Mouse (Mus musculus) MEL (cell line): ENCODE results near the gene Pde10a. TPM values are rescaled to one million over a fixed set of nuclear protein-coding genes. Genes with fewer than 3 reads are reported as not detected.

ENCODE experiments used
- DNase-seq: peaks from one replicate; pipeline ENCODE4 v3.0.0; 2011; ENCODE audit warnings: low read depth, low spot score
- H3K27ac ChIP-seq: 2 replicates; pipeline ENCODE4 v1.5.1; 2012; ENCODE audit warnings: low read depth, mild to moderate bottlenecking, control low read depth, low read length, moderate library complexity; ENCODE audit not compliant: control insufficient read depth
- H3K27me3 ChIP-seq, 2 experiments: fragments of 150-350 bp in 1 of 2; sonication (generic) in 1 of 2; 2 replicates each; pipeline ENCODE4 v1.6.1; 2012; ENCODE audit warnings: low read length in 2 of 2, mild to moderate bottlenecking in 2 of 2, improper control_type of control experiment in 1 of 2, moderate library complexity in 1 of 2; ENCODE audit not compliant: insufficient read depth in 2 of 2, control insufficient read depth in 1 of 2
- H3K36me3 ChIP-seq, 2 experiments: 2 replicates each; pipeline ENCODE4 v1.6.1; 2012 to 2014; ENCODE audit warnings: low read length in 2 of 2, improper control_type of control experiment in 1 of 2, inconsistent platforms in 1 of 2, mild to moderate bottlenecking in 1 of 2; ENCODE audit not compliant: insufficient read depth in 2 of 2, control insufficient read depth in 1 of 2
- H3K4me1 ChIP-seq, 2 experiments: fragments of 150-350 bp in 1 of 2; sonication (generic) in 1 of 2; 2 replicates each; pipeline ENCODE4 v1.6.1; 2012; ENCODE audit warnings: low read length in 2 of 2, improper control_type of control experiment in 1 of 2, mild to moderate bottlenecking in 1 of 2; ENCODE audit not compliant: insufficient read depth in 2 of 2, control insufficient read depth in 1 of 2
- H3K4me3 ChIP-seq, 2 experiments: fragments of 150-350 bp in 1 of 2; sonication (generic) in 1 of 2; 2 replicates each; pipeline ENCODE4 v1.5.1; 2012; ENCODE audit warnings: low read depth in 2 of 2, low read length in 2 of 2, mild to moderate bottlenecking in 2 of 2, moderate library complexity in 2 of 2, control low read depth in 1 of 2, improper control_type of control experiment in 1 of 2; ENCODE audit not compliant: control insufficient read depth in 1 of 2, insufficient read depth in 1 of 2
- H3K79me2 ChIP-seq: 2 replicates; pipeline ENCODE4 v1.6.1; 2012; ENCODE audit warnings: mild to moderate bottlenecking, low read length, moderate library complexity; ENCODE audit not compliant: control insufficient read depth, poor library complexity, insufficient read depth
- H3K9ac ChIP-seq: 2 replicates; pipeline ENCODE4 v1.6.1; 2012; ENCODE audit warnings: low read depth, mild to moderate bottlenecking, control low read depth, low read length, moderate library complexity; ENCODE audit not compliant: control insufficient read depth, poor library complexity, severe bottlenecking
- H3K9me3 ChIP-seq: fragments of 150-350 bp; sonication (generic); replicated peaks from 2 replicates; pipeline ENCODE4 v1.6.1; 2012; ENCODE audit warnings: mild to moderate bottlenecking, low read length, improper control_type of control experiment, moderate library complexity; ENCODE audit not compliant: insufficient read depth
- BHLHE40 ChIP-seq: IDR thresholded peaks from 2 replicates; pipeline ENCODE4 v1.6.1; 2012; ENCODE audit warnings: low read depth, mild to moderate bottlenecking, inconsistent platforms, low read length, improper control_type of control experiment, borderline replicate concordance
- ELF1 ChIP-seq: IDR thresholded peaks from 2 replicates; pipeline ENCODE4 v1.6.1; 2014; ENCODE audit warnings: low read depth, mild to moderate bottlenecking, inconsistent platforms, low read length, improper control_type of control experiment, moderate library complexity
- EP300 ChIP-seq, 2 experiments: IDR thresholded peaks; 2 replicates each; pipeline ENCODE4 v1.6.1; 2011; ENCODE audit warnings: improper control_type of control experiment in 2 of 2, low read length in 2 of 2, low read depth in 1 of 2, mild to moderate bottlenecking in 1 of 2
- ETS1 ChIP-seq: IDR thresholded peaks from 2 replicates; pipeline ENCODE4 v1.6.1; 2012; ENCODE audit warnings: low read depth, mild to moderate bottlenecking, inconsistent platforms, low read length, improper control_type of control experiment, moderate library complexity
- GABPA ChIP-seq: IDR thresholded peaks from 2 replicates; pipeline ENCODE4 v1.6.1; 2012; ENCODE audit warnings: low read depth, mild to moderate bottlenecking, inconsistent platforms, low read length, improper control_type of control experiment, moderate library complexity
- JUND ChIP-seq: IDR thresholded peaks from 2 replicates; pipeline ENCODE4 v1.6.1; 2011; ENCODE audit warnings: low read depth, mild to moderate bottlenecking, improper control_type of control experiment, low read length
- MAX ChIP-seq: IDR thresholded peaks from 2 replicates; pipeline ENCODE4 v1.6.1; 2011; ENCODE audit warnings: low read length, improper control_type of control experiment
- MAZ ChIP-seq: IDR thresholded peaks from 2 replicates; pipeline ENCODE4 v1.6.1; 2012; ENCODE audit warnings: low read depth, mild to moderate bottlenecking, inconsistent platforms, low read length, improper control_type of control experiment
- MYB ChIP-seq: IDR thresholded peaks from 2 replicates; pipeline ENCODE4 v1.6.1; 2011; ENCODE audit warnings: mild to moderate bottlenecking, low read depth, low read length, improper control_type of control experiment
- POLR2AphosphoS5 ChIP-seq: IDR thresholded peaks from 2 replicates; pipeline ENCODE4 v1.6.1; 2012; ENCODE audit warnings: low read depth, borderline replicate concordance, mild to moderate bottlenecking, inconsistent platforms, low read length, moderate library complexity, mixed read lengths
- ZKSCAN1 ChIP-seq: IDR thresholded peaks from 2 replicates; pipeline ENCODE4 v1.6.1; 2012; ENCODE audit warnings: low read depth, mild to moderate bottlenecking, inconsistent platforms, low read length, improper control_type of control experiment, moderate library complexity
- polyA plus RNA-seq, 2 experiments: library from polyadenylated mRNA; stranded (reverse) in 1 of 2; unstranded in 1 of 2; fragments of >175 nt in 1 of 2; fragments of >200 nt in 1 of 2; gene quantifications; 2 replicates each; pipeline versions ENCODE4 v1.2.1 to v1.2.4; 2012; ENCODE audit warnings: low replicate concordance in 2 of 2, low read depth in 1 of 2; ENCODE audit not compliant: insufficient read length in 2 of 2, insufficient read depth in 1 of 2, missing spikeins in 1 of 2
- total RNA-seq: library from RNA; depleted of rRNA; stranded (reverse); fragments of 300-350 nt; gene quantifications from 2 replicates; pipeline ENCODE4 v1.2.3, GENCODE M21; 2012

Gene Pde10a
- total and polyA plus RNA-seq, 3 experiments: 3.1 to 6.9 TPM; not detected in 1

GRCm38 (mm10) chr17:8952951-8953350, 427.8 kb downstream of the Pde10a start:
- Histone ChIP-seq H3K9me3 (no peaks in the 10 kb centered on the region), H3K27ac (no peak overlapping the region)
- TF ChIP-seq MAX (no peak), ZKSCAN1 (no peak), MYB (no peak)
- TF ChIP-seq, all 39 proteins: peak for 0
- Histone ChIP-seq H3K79me2 (no peaks in the 10 kb centered on the region), H3K36me3 (no peaks in the 10 kb centered on the region), H3K9ac (no peak overlapping the region), H3K4me1 (no peaks in the 10 kb centered on the region), H3K4me3 (no peak overlapping the region), H3K27me3 (no peaks in the 10 kb centered on the region)
- DNase-seq: no peak

- Histone ChIP-seq H3K4me3 (no peak overlapping the region), H3K79me2 (no peaks in the 10 kb centered on the region), H3K27me3 (no peaks in the 10 kb centered on the region), H3K36me3 (no peaks in the 10 kb centered on the region), H3K4me1 (no peaks in the 10 kb centered on the region), H3K9me3 (no peaks in the 10 kb centered on the region), H3K27ac (no peak overlapping the region)
- no peak for DNase-seq
- TF ChIP-seq ETS1: no peak
- TF ChIP-seq JUND: no peak
- TF ChIP-seq GABPA: no peak
- TF ChIP-seq EP300 (IDR thresholded peaks at IDR 0.05; ENCODE audit: low read depth in 1 of 2, low read length in 2 of 2): no peak
- no peak for TF ChIP-seq BHLHE40
- TF ChIP-seq, all 39 proteins: peak for 0
- H3K9ac ChIP-seq: no peak overlapping the region
Observed at GRCm38 (mm10) chr17:8958125-8958524, 433.0 kb downstream of the Pde10a start.

DNA sequence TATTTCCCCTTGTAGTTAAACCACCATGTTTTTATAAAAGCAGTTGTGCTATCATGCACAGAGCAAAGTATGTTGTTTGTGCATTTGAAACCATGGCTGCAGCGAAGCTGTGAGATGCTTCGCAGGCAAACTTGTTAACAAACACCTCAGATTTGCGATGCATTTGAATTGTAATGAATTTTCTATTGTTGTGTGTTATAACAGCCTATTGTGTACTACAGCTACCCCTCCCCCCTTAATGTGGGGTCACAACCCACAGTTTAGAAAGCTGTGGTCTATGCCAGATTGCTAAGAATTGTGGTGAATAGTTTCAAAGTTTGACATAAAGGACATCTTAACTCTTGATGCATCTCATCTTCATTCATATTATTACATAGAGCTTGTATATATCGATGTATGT, 435.2 kb downstream of the Pde10a start:
- Histone ChIP-seq H3K4me1 (no peaks in the 10 kb centered on the region), H3K27me3 (no peaks in the 10 kb centered on the region), H3K9ac (no peak overlapping the region), H3K27ac (no peak overlapping the region), H3K4me3 (no peak overlapping the region), H3K79me2 (no peaks in the 10 kb centered on the region)
- no peak for DNase-seq
- TF ChIP-seq ELF1 (no peak), MAZ (no peak), POLR2AphosphoS5 (no peak)
- TF ChIP-seq, all 39 proteins: peak for 0
- Histone ChIP-seq H3K36me3 (no peaks in the 10 kb centered on the region), H3K9me3 (no peaks in the 10 kb centered on the region)
